Mouse (Mus musculus): ENCODE measurements at regions not wholly inside any gene's neighbourhood (a gene's known extent, or its start where the extent isn't known, plus 50 kb on each side); places are given as distances from the start of the nearest gene placed in this dataset.
A peak's percentile ranks its signal among the peaks of the same experiment; 100 is the strongest.

DNA sequence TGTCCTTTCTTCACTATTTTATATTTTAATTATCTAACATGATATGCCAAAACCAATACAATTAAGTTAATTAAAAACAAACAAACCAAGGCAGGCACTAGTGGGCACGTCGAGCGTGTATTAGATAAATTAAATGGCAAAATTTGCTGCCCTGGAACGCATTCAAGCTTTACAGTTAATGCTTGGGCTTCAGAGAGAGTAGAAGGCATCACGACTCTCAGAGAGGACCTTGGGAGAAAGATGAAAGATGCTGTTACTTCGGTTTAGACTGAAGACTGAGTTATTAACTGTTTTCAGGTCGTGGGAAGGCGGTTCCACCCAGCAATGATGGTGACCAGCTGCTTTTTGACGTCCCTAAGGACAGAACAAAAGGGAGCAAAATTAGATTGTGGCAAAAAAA is 71.7 kb upstream of the Boc start:
- DNase-seq = no peak

DNA sequence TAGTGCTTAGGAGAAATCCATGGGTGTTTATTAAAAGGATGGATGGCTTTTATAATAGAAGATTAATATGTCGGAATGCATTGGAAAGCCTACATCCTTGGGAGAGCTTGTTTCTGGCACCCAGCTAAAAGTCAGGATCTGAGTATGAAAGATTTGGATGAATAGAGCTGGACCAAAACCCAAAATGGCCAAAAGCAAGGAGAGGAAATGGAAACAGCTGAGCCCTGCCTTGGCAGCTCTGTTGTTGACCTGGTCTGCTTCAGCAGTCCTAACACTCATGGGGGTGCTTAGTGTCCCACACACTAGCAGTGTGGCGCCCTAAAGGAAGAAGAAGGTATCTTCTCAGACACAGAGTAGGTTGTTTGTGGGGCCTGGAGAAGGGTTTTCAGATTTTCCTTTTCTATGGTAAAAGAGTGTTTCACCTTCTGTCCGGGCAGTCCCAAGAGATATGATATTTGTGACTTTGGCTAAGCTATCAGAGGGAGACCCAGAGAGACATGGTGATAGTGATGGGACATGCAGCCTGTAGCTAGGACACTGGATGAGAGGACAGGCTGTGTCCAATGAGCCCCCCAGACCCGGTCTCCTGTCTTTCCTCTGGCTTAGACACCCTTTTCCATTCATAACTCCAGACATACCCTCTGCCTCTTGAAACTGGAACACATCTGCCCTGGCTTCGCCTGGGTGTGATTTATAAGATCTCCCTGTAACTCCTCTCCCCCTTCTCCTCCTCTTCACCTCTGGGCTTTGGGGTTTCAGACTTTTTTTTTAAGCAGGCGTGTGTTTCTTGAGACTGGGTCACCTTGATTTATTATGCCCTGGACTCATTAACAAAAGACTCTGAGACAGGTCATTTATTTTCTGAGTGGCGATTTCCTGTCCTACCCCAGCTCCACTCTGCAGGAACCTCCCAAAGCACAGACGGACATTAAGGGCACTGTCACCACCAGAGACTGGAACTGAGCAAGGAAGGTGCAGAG is 70.9 kb upstream of the Boc start:
- peak; percentile 27 for DNase-seq

DNA sequence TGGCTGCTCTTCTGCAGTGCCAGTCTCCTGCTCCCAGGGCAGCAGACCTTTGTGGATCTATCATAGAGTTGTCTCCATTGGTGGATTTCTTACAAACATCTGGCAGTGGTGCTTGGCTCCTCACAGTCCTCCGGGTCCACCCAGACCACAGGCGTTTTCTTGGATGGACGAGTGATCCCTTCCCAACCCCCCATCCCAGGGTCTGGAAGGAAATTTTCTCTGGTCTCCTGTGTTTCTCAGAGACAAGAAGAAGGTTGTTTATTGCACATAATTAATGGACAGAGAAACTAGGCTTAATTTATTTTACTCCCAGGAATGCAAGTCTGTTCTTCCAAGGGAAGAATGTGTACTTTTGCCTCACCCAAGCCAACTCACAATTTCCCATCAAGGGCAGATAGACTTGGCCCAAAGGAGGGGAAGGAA is 67.2 kb upstream of the Boc start:
- no peak for DNase-seq

DNA sequence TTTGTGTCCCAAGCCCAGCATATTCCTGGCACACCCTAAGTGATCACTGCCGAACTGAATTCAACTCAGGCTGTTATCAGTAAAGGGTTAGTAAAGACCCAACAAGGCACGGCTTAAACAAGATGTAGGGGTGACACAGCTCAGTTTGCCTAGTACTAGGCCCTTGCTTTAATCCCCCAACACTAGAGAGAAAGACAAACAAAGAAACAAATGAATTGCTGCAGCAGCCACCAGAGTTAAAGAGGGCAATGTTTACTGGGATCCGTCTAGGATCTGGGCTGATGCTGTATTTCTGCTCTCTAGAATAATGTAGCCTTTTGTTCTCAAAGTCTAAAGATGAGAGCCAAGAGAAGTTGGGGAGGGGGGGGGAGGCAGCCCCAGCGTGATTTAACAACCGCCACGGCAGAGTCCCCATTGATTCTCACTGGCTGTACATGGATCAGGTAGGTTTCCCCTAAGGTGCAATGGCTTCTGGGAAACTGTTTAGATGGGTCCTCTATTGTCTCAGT is 66.5 kb upstream of the Boc start:
- DNase-seq = no peak

DNA sequence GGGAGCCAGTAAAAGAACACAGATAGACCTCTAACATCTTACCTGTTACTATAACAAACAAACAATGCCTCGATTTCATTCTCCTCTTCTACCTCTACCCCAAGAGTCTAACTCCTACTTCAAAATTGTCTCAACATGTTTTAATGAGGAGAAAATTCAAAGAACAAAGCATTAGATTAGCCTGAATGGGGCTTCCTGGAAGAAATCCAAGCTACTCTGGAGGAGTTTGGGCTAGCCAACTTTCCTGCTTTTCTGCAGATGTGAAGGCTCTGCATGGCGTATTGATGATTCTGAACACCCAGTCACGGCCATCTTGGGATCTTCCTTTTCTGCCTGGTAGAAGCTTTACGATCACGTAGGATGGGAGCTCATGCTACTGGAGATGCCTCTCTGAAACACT is 62.9 kb upstream of the Boc start:
- no peak for DNase-seq

DNA sequence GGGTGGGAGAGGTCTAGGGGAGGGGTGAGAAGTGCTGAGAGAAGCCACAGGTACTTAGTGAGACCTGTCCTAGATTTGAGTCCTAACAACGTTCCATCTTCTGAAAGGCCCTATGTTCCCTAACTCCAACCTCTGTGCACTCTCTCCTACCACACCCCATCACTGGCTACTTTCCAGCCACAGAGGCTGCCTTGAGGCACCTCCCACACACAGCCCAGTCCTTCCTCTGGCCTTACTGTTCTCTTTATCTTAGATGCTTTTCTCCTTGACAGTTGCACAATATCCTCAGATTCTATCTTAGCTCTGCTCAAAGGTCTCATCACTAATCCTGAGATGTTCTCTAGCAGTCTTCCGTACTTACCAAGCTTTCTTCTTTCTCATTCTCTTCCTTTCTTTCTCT is 61.8 kb upstream of the Boc start:
- DNase-seq = no peak

DNA sequence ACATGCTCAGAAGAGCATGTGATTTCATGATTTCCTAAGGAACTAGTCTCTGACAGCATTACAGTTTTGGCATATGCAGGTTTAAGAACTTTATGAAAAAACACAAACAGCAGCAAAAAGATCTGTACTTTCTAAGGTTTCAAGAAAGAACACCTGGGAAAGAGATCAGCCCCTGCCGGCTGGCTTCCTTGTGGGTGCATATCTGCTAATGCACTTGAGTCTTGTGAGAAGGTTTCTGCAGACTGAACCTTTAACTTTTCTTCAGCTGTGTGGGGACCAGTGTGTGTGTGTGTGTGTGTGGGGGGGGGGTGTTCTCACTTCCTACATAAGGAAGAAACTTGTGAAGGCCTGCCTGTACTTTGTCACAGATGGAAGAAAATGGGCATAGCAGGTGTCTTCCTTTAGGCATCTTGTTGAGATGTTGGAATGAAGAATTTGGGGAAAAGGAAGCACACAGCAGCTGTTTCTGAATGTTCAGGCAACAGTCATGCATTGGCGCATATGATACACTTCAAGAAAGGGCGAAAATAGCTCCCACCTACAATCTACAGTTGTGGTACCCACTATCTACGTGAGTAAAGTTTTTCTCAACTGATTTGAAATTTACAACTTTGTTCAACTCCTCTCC is 60.9 kb upstream of the Boc start:
- DNase-seq = no peak

DNA sequence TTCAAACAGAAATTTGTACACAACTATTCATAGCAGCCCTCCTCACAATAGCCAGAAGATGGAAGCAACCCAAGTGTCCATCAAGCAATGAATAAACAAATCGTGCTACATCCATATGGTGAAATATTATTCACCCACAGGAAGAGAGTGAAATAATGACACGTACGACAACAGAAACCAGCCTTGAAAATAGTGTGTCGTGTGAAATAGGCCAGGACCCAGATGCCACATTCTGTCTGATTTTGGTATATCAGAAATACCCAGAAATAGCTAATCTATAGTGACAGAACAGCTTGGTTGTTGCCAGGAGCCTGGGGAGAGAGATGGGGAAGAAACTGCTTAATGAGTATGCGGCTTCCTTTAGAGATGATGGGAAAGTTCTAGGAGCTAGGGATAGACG is 58.3 kb upstream of the Boc start:
- no peak for DNase-seq

DNA sequence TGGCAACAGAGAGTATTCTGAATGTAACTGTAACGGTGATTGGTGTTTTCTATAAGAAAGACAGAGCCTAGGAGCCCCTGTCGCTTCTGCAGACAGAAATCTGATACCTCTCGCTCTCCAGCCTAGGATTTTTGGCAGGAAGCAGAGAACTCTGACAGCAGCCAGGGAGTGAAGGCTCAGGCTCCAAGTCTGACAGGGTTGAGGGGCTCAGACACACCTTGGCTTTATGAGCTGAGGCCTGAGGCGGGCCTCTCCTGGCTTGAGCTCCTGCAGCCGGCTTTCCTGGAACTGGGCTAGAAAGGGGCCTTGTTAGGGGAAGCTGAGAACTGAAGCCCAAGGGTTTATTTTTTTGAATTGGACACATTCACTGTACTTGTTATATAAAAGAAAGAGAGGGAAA is 57.7 kb upstream of the Boc start:
- DNase-seq = no peak

DNA sequence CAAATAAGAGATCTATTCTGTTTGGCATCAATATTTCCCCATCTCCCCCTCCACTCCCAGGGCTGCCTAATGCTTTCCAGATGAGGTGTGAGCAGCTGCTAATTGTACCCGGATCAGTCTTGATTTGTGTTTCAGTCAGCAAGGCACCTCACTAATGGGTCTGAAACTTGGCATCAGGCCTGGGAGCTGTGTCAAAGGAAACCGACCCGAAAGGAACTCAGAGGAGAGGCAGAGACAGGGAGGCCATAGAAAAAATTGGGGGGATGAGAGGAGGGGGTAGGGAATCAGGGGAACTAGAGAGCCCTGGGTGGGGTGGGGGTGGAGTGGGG is 57.1 kb upstream of the Boc start:
- no peak for DNase-seq

DNA sequence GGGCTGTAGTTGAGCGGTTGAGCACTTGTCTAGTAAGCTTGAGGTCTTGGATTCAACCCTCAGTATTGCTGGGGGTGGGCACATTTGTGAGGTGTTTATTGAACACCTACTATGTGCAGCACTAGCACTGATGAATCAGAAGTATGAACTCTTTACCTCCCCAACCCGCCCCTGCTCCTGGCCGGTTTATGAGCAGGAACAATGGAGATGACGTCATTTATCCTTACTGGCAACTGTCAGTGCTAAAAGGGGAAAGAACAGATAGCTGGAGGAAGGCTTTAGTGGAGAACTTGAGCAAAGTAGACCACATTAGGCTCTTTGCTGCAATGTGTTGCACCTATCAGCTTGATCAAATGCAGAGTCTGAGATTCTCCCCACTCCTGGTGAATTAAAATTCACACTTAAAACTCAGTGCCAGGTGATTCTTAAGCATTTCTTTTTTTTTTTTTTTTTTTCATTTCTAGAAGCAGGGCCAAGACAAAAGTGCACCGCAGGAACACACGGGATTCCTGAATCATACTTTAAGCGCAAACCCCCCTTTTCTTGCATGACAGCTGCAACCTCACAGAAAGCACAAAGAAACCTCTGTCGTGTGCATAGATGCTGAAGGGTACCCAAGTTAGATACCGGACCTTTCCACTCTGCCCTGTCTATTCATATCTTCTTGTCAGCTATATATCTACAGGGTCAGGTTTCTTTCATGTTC is 56.6 kb upstream of the Boc start:
- DNase-seq = no peak

DNA sequence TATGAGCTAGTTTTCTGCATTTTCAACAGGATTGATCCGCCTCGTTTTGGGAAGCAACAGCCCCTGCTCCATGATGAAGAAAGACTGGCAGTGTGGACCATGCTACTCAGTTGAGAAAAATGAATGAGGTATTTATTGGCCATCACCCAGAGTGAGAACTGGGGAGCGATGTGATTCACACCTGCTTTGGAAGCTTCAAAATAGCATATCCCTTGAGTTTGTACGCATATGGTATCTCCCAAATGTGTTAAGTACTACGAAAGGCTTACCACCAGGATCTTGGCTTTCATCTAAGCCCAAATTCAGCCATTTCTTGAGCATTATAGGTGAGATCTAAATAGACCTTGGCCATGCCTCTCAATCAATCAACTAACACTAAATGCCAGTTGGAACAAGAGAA is 55.5 kb upstream of the Boc start:
- no peak for DNase-seq

DNA sequence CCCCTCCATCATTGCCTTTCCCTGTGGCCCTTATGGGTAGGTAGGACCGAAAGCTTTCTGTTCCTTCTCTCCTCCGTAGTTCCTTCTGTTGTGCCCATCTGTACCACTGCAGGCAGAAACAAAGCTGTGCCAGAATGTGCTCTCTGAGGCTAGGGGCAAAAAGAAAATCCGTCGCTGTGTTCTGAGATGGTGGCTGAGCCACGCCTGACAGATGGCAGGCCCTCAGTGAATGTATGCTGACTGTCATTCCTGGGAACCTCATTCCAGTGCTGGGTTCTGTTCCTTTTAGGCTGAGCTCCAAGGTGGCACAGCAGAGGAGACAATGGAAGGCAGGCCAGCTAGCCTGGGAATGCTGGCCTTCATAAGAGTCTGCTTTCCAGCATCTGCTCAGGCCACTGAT is 54.0 kb upstream of the Boc start:
- no peak for DNase-seq

DNA sequence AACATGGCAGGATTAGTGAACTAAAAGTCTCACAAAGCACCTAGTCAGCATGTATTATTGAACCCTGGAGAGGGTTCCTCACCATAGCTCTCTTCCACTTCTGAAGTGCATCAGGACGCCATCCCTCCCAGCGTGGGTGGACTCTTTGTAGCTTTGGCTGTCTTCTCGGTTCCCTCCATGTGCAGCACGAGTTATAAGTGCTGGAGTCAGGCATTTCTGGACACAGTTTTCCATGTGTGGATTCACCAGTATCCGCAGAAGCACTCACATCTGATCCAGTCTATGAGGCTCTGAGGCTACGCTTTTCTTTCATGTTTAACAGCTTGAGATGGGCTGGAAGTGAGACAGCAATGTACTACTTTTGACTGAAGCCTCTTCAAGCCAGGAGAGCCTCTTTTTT is 52.8 kb upstream of the Boc start:
- DNase-seq = no peak

DNA sequence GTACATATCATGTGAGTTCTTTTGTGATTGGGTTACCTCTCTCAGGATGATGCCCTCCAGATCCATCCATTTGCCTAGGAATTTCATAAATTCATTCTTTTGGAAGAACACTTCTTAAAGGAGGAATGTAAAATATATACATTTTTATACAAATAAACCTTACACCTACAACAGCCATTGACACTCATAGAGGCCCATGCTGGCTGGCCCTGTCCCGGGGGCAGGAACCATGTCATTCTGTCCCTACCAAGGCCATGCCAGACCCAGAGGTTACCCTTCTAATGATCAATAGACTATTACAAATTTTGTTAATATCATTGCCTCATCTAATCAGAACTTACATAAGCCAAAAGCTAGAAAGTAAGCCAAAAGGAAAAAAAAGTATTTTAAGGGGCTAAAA is 49.9 kb upstream of the Boc start:
- no peak for DNase-seq

Measured in adrenal gland, adult 2 months (tissue).